Mouse (Mus musculus) embryonic facial prominence, embryonic 14.5 days (tissue): ENCODE results near the gene Kctd15. TPM values are rescaled to one million over a fixed set of nuclear protein-coding genes. Genes with fewer than 3 reads are reported as not detected.
A peak's percentile ranks its signal among the peaks of the same experiment; 100 is the strongest.

Experiments
- ATAC-seq: fragments of 200-750 bp; cut with Nextera tagmentation; 2 replicates; pipeline ENCODE4 v1.8.0; 2017; ENCODE audit warnings: low read depth, moderate number of reproducible peaks, moderate TSS enrichment
- DNase-seq: peaks from one replicate; pipeline ENCODE4 v3.0.0-alpha.2; 2015; ENCODE audit warnings: low spot score
- H3K27ac ChIP-seq: fragments of 300-500 bp; sonication (generic); replicated peaks from 2 replicates; pipeline ENCODE4 v1.5.1; 2014; ENCODE audit warnings: low read depth, mild to moderate bottlenecking, low read length, moderate library complexity
- H3K27me3 ChIP-seq: fragments of 300-500 bp; sonication (generic); replicated peaks from 2 replicates; pipeline ENCODE4 v1.6.1; 2014; ENCODE audit warnings: low read length; ENCODE audit not compliant: control insufficient read depth, insufficient read depth
- H3K36me3 ChIP-seq: fragments of 300-500 bp; sonication (generic); 2 replicates; pipeline ENCODE4 v1.6.1; 2014; ENCODE audit warnings: low read length, mixed read lengths; ENCODE audit not compliant: control insufficient read depth, insufficient read depth
- H3K4me1 ChIP-seq: fragments of 300-500 bp; sonication (generic); 2 replicates; pipeline ENCODE4 v1.6.1; 2014; ENCODE audit warnings: antibody characterized with exemption, low read length; ENCODE audit not compliant: control insufficient read depth, insufficient read depth
- H3K4me2 ChIP-seq: fragments of 300-500 bp; sonication (generic); 2 replicates; pipeline ENCODE4 v1.6.1; 2014; ENCODE audit warnings: low read depth, mild to moderate bottlenecking, low read length, moderate library complexity, mixed read lengths
- H3K4me3 ChIP-seq: fragments of 300-500 bp; sonication (generic); 2 replicates; pipeline ENCODE4 v1.5.1; 2014; ENCODE audit warnings: low read depth, mild to moderate bottlenecking, low read length
- H3K9ac ChIP-seq: fragments of 300-500 bp; sonication (generic); 2 replicates; pipeline ENCODE4 v1.6.1; 2014; ENCODE audit warnings: low read depth, mild to moderate bottlenecking, low read length, moderate library complexity, mixed read lengths
- H3K9me3 ChIP-seq: fragments of 300-500 bp; sonication (generic); 2 replicates; pipeline ENCODE4 v1.6.1; 2016; ENCODE audit warnings: low read length; ENCODE audit not compliant: control insufficient read depth
- WGBS: fragments of 180-500 bp; shearing (Covaris S2); extraction: QIAGEN DNeasy Blood & Tissue Kit; methylation state at CpG from one replicate; pipeline ENCODE4 v1.1.7; 2014; 5-methylcytosine and 5-hydroxymethylcytosine counted together
- polyA plus RNA-seq: library from polyadenylated mRNA; unstranded; fragments of >200 nt; fragmentation: Nextera tagmentation; extraction: Ambion mirVana; gene quantifications from 2 replicates; pipeline ENCODE4 v1.2.1, GENCODE M21; 2014

Kctd15 gene
- 13.7 and 15.7 TPM in 2 replicates for polyA plus RNA-seq

- DNase-seq: no peak
- WGBS: 61% methylated on average over 5 of the region's 5 CpGs
- H3K27me3 ChIP-seq: no peaks in the 10 kb centered on the region
- peaks cover 7% of the 10 kb centered on the region; the same call in 1 of the 2 replicates for H3K4me1 ChIP-seq
- H3K9ac ChIP-seq: peak within 1 kb of the TSS; percentile 96
- no peaks in the 10 kb centered on the region for H3K36me3 ChIP-seq
- peak within 1 kb of the TSS; percentile 81 for H3K4me3 ChIP-seq
- ATAC-seq: no peak
- H3K4me2 ChIP-seq: peak within 1 kb of the TSS; percentile 77
- no peaks in the 10 kb centered on the region for H3K9me3 ChIP-seq
- peak within 1 kb of the TSS; percentile 99; the same call in 1 of the 2 replicates for H3K27ac ChIP-seq
These were observed at the start of gene Kctd15 for GRCm38 (mm10) chr7:34656632-34657031. TSS of gene Kctd15 (minus strand) at chr7:34656732.

- Histone ChIP-seq H3K36me3 (no peaks in the 10 kb centered on the region), H3K27ac (no peak overlapping the region), H3K9ac (no peak overlapping the region), H3K4me1 (no peaks in the 10 kb centered on the region), H3K4me2 (no peak overlapping the region), H3K4me3 (no peak overlapping the region), H3K27me3 (0 out of 2 replicates have a peak, but pooled peaks cover 3% of the 10 kb centered on the region), H3K9me3 (no peaks in the 10 kb centered on the region; the same call in 1 of the 2 replicates)
- WGBS: 30% methylated on average over 3 of the region's 4 CpGs
- ATAC-seq (peak; percentile 44; the same call in 1 of the 2 replicates), DNase-seq (peak; percentile 52)
These were observed 47.9 kb upstream of the Kctd15 start for GRCm38 (mm10) chr7:34704401-34704800.

GRCm38 (mm10) chr7:34703437-34703836 is 46.9 kb upstream of the Kctd15 start:
- Histone ChIP-seq H3K4me3 (no peak overlapping the region), H3K9me3 (no peaks in the 10 kb centered on the region; the same call in 1 of the 2 replicates), H3K9ac (no peak overlapping the region), H3K4me2 (no peak overlapping the region), H3K27me3 (0 out of 2 replicates have a peak, but pooled peaks cover 3% of the 10 kb centered on the region), H3K36me3 (no peaks in the 10 kb centered on the region), H3K27ac (no peak overlapping the region), H3K4me1 (no peaks in the 10 kb centered on the region)
- DNase-seq: no peak
- no peak for ATAC-seq
- 50% methylated on average over 4 of the region's 4 CpGs for WGBS

GRCm38 (mm10) chr7:34702718-34703351 is 46.3 kb upstream of the Kctd15 start:
- H3K4me3 ChIP-seq: no peak overlapping the region
- 0 out of 2 replicates have a peak, but pooled peaks cover 3% of the 10 kb centered on the region for H3K27me3 ChIP-seq
- no peaks in the 10 kb centered on the region; the same call in 1 of the 2 replicates for H3K9me3 ChIP-seq
- no peak overlapping the region for H3K9ac ChIP-seq
- H3K4me2 ChIP-seq: no peak overlapping the region
- DNase-seq: peak; percentile 73
- ATAC-seq: no peak
- 18% methylated on average over 11 of the region's 11 CpGs for WGBS
- no peaks in the 10 kb centered on the region for H3K4me1 ChIP-seq
- no peak overlapping the region for H3K27ac ChIP-seq
- H3K36me3 ChIP-seq: no peaks in the 10 kb centered on the region

- Histone ChIP-seq H3K9ac (no peak overlapping the region), H3K4me3 (no peak overlapping the region), H3K27ac (no peak overlapping the region), H3K27me3 (0 out of 2 replicates have a peak, but pooled peaks cover 3% of the 10 kb centered on the region), H3K9me3 (no peaks in the 10 kb centered on the region), H3K4me2 (no peak overlapping the region), H3K36me3 (no peaks in the 10 kb centered on the region), H3K4me1 (no peaks in the 10 kb centered on the region)
- DNase-seq (no peak), ATAC-seq (no peak)
- 69% methylated on average over 3 of the region's 3 CpGs for WGBS
These were observed 43.4 kb upstream of the Kctd15 start for GRCm38 (mm10) chr7:34699888-34700287.

GRCm38 (mm10) chr7:34698221-34698620 is 41.7 kb upstream of the Kctd15 start:
- 88% methylated on average over 9 of the region's 9 CpGs for WGBS
- no peak for DNase-seq

GRCm38 (mm10) chr7:34696086-34696485 is 39.6 kb upstream of the Kctd15 start:
- H3K4me1 ChIP-seq: no peaks in the 10 kb centered on the region
- DNase-seq (no peak), ATAC-seq (no peak)
- H3K9me3 ChIP-seq: no peaks in the 10 kb centered on the region
- no peaks in the 10 kb centered on the region for H3K36me3 ChIP-seq
- no peak overlapping the region for H3K27ac ChIP-seq
- no peak overlapping the region for H3K4me3 ChIP-seq
- H3K27me3 ChIP-seq: 0 out of 2 replicates have a peak, but pooled peaks cover 2% of the 10 kb centered on the region
- WGBS: 65% methylated on average over 9 of the region's 9 CpGs
- no peak overlapping the region for H3K4me2 ChIP-seq
- no peak overlapping the region for H3K9ac ChIP-seq

More at GRCm38 (mm10) chr7:34698221-34698620, 41.7 kb upstream of the Kctd15 start:
- Histone ChIP-seq H3K27me3 (0 out of 2 replicates have a peak, but pooled peaks cover 3% of the 10 kb centered on the region), H3K4me3 (no peak overlapping the region), H3K4me1 (no peaks in the 10 kb centered on the region), H3K36me3 (no peaks in the 10 kb centered on the region), H3K27ac (no peak overlapping the region), H3K9ac (no peak overlapping the region), H3K4me2 (no peak overlapping the region), H3K9me3 (no peaks in the 10 kb centered on the region)
- no peak for ATAC-seq

- WGBS: 67% methylated on average over 9 of the region's 9 CpGs
- no peak for DNase-seq
These were observed 38.4 kb upstream of the Kctd15 start for GRCm38 (mm10) chr7:34694898-34695297.

GRCm38 (mm10) chr7:34693916-34694315 is 37.4 kb upstream of the Kctd15 start:
- ATAC-seq (no peak), DNase-seq (no peak)
- Histone ChIP-seq H3K27ac (no peak overlapping the region), H3K9ac (no peak overlapping the region), H3K9me3 (no peaks in the 10 kb centered on the region), H3K4me2 (no peak overlapping the region), H3K4me3 (no peak overlapping the region), H3K36me3 (no peaks in the 10 kb centered on the region), H3K27me3 (no peaks in the 10 kb centered on the region), H3K4me1 (no peaks in the 10 kb centered on the region)
- WGBS: 97% methylated on average over 13 of the region's 13 CpGs

More at GRCm38 (mm10) chr7:34694898-34695297, 38.4 kb upstream of the Kctd15 start:
- no peaks in the 10 kb centered on the region for H3K27me3 ChIP-seq
- H3K4me2 ChIP-seq: no peak overlapping the region
- H3K36me3 ChIP-seq: no peaks in the 10 kb centered on the region
- no peak overlapping the region for H3K27ac ChIP-seq
- no peak overlapping the region for H3K9ac ChIP-seq
- ATAC-seq: no peak
- H3K4me3 ChIP-seq: no peak overlapping the region
- no peaks in the 10 kb centered on the region for H3K4me1 ChIP-seq
- H3K9me3 ChIP-seq: no peaks in the 10 kb centered on the region
